Mouse (Mus musculus) cortical plate, adult 2 months (tissue): ENCODE results near the gene Isoc2b.

Experiments used
- CTCF ChIP-seq: fragments of 200-500 bp; IDR thresholded peaks from 2 replicates; pipeline ENCODE4 v1.5.1; 2011; ENCODE audit warnings: mild to moderate bottlenecking, control low read depth, low read length; ENCODE audit not compliant: insufficient read depth; ENCODE audit errors: extremely low read depth
- POLR2A ChIP-seq: fragments of 200-500 bp; IDR thresholded peaks from 2 replicates; pipeline ENCODE4 v1.6.1; 2011; ENCODE audit warnings: mild to moderate bottlenecking, low read length, control low read depth; ENCODE audit not compliant: insufficient read depth; ENCODE audit errors: extremely low read depth

DNA sequence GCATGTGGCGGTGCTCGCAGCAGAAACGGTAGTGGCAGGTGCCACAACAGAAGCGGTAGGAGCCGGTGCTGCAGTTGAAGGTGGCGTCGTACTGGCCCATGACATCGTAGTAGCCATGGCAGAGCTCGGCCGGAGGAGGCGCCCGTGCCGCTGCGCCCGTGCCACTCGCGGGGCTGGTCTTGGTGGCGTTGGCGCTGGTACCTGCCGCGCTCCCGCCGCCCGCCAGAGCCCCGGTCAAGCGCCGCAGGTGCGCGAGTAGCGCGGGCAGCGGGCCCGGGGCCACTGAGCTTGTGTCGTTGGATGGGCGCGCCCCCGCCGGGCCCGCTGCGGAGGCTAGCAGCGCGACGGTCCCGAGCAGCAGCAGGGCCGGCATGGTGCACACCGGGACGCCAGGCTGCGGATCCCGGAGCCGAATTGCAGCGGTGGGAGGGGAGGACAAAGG is 33.7 kb downstream of the Isoc2b start:
- 0 out of 2 replicates have a peak, but pooled peaks have one; percentile 17 for TF ChIP-seq CTCF
- TF ChIP-seq POLR2A = no peak
